Comparison of ENCODE assay signal across 8 mouse cellular contexts in genomic region chr19:7066034-7066827, GRCm38 (mm10). TPM values are rescaled to one million over a fixed set of nuclear protein-coding genes. Genes with fewer than 3 reads are reported as not detected.
A peak's percentile ranks its signal among the peaks of the same experiment; 100 is the strongest.
DNase-seq lines count a peak whose midpoint lies in the region; ATAC-seq lines count a peak whose summit lies in the region.

No protein-coding gene starts in this region.

- no peak overlapping the region for H3K27ac ChIP-seq in neural tube, embryonic 11.5 days (ENCODE audit: low read depth, low read length)

- H3K4me2 ChIP-seq in neural tube, embryonic 11.5 days (ENCODE audit: low read depth): no peak overlapping the region

- 33% methylated on average over 15 of the region's 15 CpGs for WGBS in neural tube, embryonic 11.5 days

- H3K4me3 ChIP-seq in neural tube, embryonic 11.5 days (ENCODE audit: low read depth, low read length): no peak overlapping the region

- peaks cover 48% of the 10 kb centered on the region for H3K4me1 ChIP-seq in neural tube, embryonic 11.5 days (ENCODE audit: control insufficient read depth, insufficient read depth, low read length)

- peak; percentile 20 for DNase-seq in ovary, adult 18-20 months (ENCODE audit: low spot score)
- DNase-seq in ovary, postnatal 10 days (ENCODE audit: low spot score): no peak
- DNase-seq in embryo, embryonic 9.5 days (ENCODE audit: extremely low spot score): peak; percentile 74
- peak; percentile 81 to 88 for DNase-seq in kidney, postnatal 4 days
- peak; percentile 67 for DNase-seq in neural tube, embryonic 11.5 days (ENCODE audit: low spot score)
- no peak for DNase-seq in frontal cortex, postnatal 36 days (ENCODE audit: low spot score in 2 of 2)

- no peaks in the 10 kb centered on the region for H3K36me3 ChIP-seq in neural tube, embryonic 11.5 days (ENCODE audit: control insufficient read depth, insufficient read depth, low read length)

- peaks cover 20% of the 10 kb centered on the region for H3K27me3 ChIP-seq in neural tube, embryonic 11.5 days (ENCODE audit: control insufficient read depth, insufficient read depth, low read length)

- no peaks in the 10 kb centered on the region for H3K9me3 ChIP-seq in neural tube, embryonic 11.5 days (ENCODE audit: control insufficient read depth, low read length)

- ATAC-seq in hematopoietic stem cell, adult 5-6 weeks (replicated peaks in 1 of 2; ENCODE audit: insufficient read depth in 1 of 2, low FRiP score in 2 of 2, low TSS enrichment in 1 of 2, low read depth in 1 of 2, poor library complexity in 2 of 2, severe bottlenecking in 2 of 2): peak; percentile 29 to 44; a peak in 3 of 4 replicates
- no peak for ATAC-seq in neural tube, embryonic 11.5 days (ENCODE audit: insufficient read depth, low FRiP score, low TSS enrichment)
- no peak for ATAC-seq in frontal cortex, adult (ENCODE audit: low TSS enrichment)

- H3K9ac ChIP-seq in neural tube, embryonic 11.5 days (ENCODE audit: low read length): peak overlapping the region; percentile 8; the same call in 1 of the 2 replicates

RNA-seq across cellular contexts. Expression of gene Macrod1, which starts 9.6 kb away (rescaled TPM):
- 5.2 and 11.2 TPM in 2 replicates for total RNA-seq in hematopoietic stem cell, adult 5-6 weeks (2017)
- 3.2 and 3.3 TPM in 2 replicates for polyA plus RNA-seq in neural tube, embryonic 11.5 days (2014; fragmentation: Nextera tagmentation; extraction: Ambion mirVana)

RNA-seq across cellular contexts. Expression of gene Stip1, which starts 26.5 kb away (rescaled TPM):
- 162 and 250 TPM in 2 replicates for total RNA-seq in hematopoietic stem cell, adult 5-6 weeks (2017)
- polyA plus RNA-seq in neural tube, embryonic 11.5 days (2014; fragmentation: Nextera tagmentation; extraction: Ambion mirVana): 423 and 425 TPM in 2 replicates

RNA-seq across cellular contexts. Expression of gene Flrt1, which starts 39.3 kb away (rescaled TPM):
- total RNA-seq in hematopoietic stem cell, adult 5-6 weeks (2017): not detected in 2 replicates
- polyA plus RNA-seq in neural tube, embryonic 11.5 days (2014; fragmentation: Nextera tagmentation; extraction: Ambion mirVana): 6.6 and 7.5 TPM in 2 replicates

RNA-seq across cellular contexts. Expression of gene Fermt3, which starts 47.0 kb away (rescaled TPM):
- 198 and 220 TPM in 2 replicates for total RNA-seq in hematopoietic stem cell, adult 5-6 weeks (2017)
- polyA plus RNA-seq in neural tube, embryonic 11.5 days (2014; fragmentation: Nextera tagmentation; extraction: Ambion mirVana): 8.8 and 9.5 TPM in 2 replicates

Comparison
In these comparisons a context has a peak if more than half of its experiments do, and no peak if none do; other contexts are left out.
1. DNase-seq: peak in ovary, adult 18-20 months (single experiment), embryo, embryonic 9.5 days (single experiment), kidney, postnatal 4 days (2 of 2) and neural tube, embryonic 11.5 days (single experiment); none in ovary, postnatal 10 days (single experiment) and frontal cortex, postnatal 36 days (0 of 2).
2. ATAC-seq: peak in hematopoietic stem cell, adult 5-6 weeks (2 of 2); none in neural tube, embryonic 11.5 days (single experiment) and frontal cortex, adult (single experiment).